Mouse (Mus musculus) gastrocnemius, adult 2 months (tissue): ENCODE measurements at regions not wholly inside any gene's neighbourhood (a gene's known extent, or its start where the extent isn't known, plus 50 kb on each side); places are given as distances from the start of the nearest gene placed in this dataset.
A peak's percentile ranks its signal among the peaks of the same experiment; 100 is the strongest.

Source experiments
- DNase-seq: peaks from one replicate; pipeline ENCODE4 v3.0.0; 2022
- H3K27ac ChIP-seq: fragments of 200-600 bp; 2 replicates; pipeline ENCODE4 v1.8.1; 2022; ENCODE audit warnings: mild to moderate bottlenecking
- H3K4me3 ChIP-seq: fragments of 200-600 bp; 2 replicates; pipeline ENCODE4 v1.8.1; 2022; ENCODE audit warnings: mild to moderate bottlenecking, moderate library complexity
- CTCF ChIP-seq: fragments of 200-600 bp; IDR thresholded peaks from 2 replicates; pipeline ENCODE4 v1.8.1; 2022; ENCODE audit warnings: antibody characterized with exemption, mild to moderate bottlenecking, moderate library complexity
- intact Hi-C: fragments of 180-260 bp; cut with DNase I; formaldehyde crosslinking; loops from one replicate; pipeline ENCODE4 v1.15.1; 2025

GRCm38 (mm10) chr6:116854029-116854428 is 137.3 kb upstream of the Tmem72 start:
- TF ChIP-seq CTCF: no peak
- Histone ChIP-seq H3K27ac (no peak overlapping the region), H3K4me3 (no peak overlapping the region)
- intact Hi-C loops: no loop called here
- DNase-seq: no peak

GRCm38 (mm10) chr6:116856093-116856492 is 139.4 kb upstream of the Tmem72 start:
- TF ChIP-seq CTCF: no peak
- Histone ChIP-seq H3K4me3 (no peak overlapping the region), H3K27ac (no peak overlapping the region)
- no peak for DNase-seq
- intact Hi-C loops: no loop called here

GRCm38 (mm10) chr6:116856917-116857491 is 140.3 kb upstream of the Tmem72 start:
- TF ChIP-seq CTCF: no peak

GRCm38 (mm10) chr6:116863130-116863529 is 146.4 kb upstream of the Tmem72 start:
- Histone ChIP-seq H3K4me3 (no peak overlapping the region), H3K27ac (no peak overlapping the region)
- peak; percentile 1; the same call in 1 of the 2 replicates for TF ChIP-seq CTCF
- DNase-seq: no peak
- intact Hi-C loops: no loop called here

More at GRCm38 (mm10) chr6:116856917-116857491, 140.3 kb upstream of the Tmem72 start:
- no peak for DNase-seq
- Histone ChIP-seq H3K4me3 (no peak overlapping the region), H3K27ac (no peak overlapping the region)
- intact Hi-C loops: no loop called here

- Histone ChIP-seq H3K27ac (no peak overlapping the region), H3K4me3 (no peak overlapping the region)
- no peak for TF ChIP-seq CTCF
- DNase-seq: no peak
- intact Hi-C loops: no loop called here
Measured at GRCm38 (mm10) chr6:116863626-116864025, 146.9 kb upstream of the Tmem72 start.

GRCm38 (mm10) chr6:116893299-116893698 is 176.6 kb upstream of the Tmem72 start:
- TF ChIP-seq CTCF: no peak
- intact Hi-C loops: no loop called here
- DNase-seq: no peak
- Histone ChIP-seq H3K27ac (no peak overlapping the region), H3K4me3 (no peak overlapping the region)

GRCm38 (mm10) chr6:116894252-116894651 is 177.5 kb upstream of the Tmem72 start:
- H3K27ac ChIP-seq: no peak overlapping the region
- no peak for DNase-seq
- intact Hi-C loops: no loop called here
- no peak for TF ChIP-seq CTCF
- H3K4me3 ChIP-seq: no peak overlapping the region

- no peak overlapping the region for H3K27ac ChIP-seq
- H3K4me3 ChIP-seq: no peak overlapping the region
- TF ChIP-seq CTCF: no peak
- intact Hi-C loops: no loop called here
- no peak for DNase-seq
Measured at GRCm38 (mm10) chr6:116895114-116895513, 178.4 kb upstream of the Tmem72 start.

GRCm38 (mm10) chr6:116896132-116896630 is 179.5 kb upstream of the Tmem72 start:
- intact Hi-C loops: no loop called here
- H3K27ac ChIP-seq: no peak overlapping the region
- H3K4me3 ChIP-seq: no peak overlapping the region
- no peak for DNase-seq
- TF ChIP-seq CTCF: no peak

- intact Hi-C loops: no loop called here
- no peak for DNase-seq
- TF ChIP-seq CTCF: no peak
- no peak overlapping the region for H3K4me3 ChIP-seq
- H3K27ac ChIP-seq: no peak overlapping the region
Measured at GRCm38 (mm10) chr6:116901816-116902215, 185.1 kb upstream of the Tmem72 start.

- no peak for DNase-seq
- TF ChIP-seq CTCF: no peak
- intact Hi-C loops: no loop called here
- H3K4me3 ChIP-seq: no peak overlapping the region
- H3K27ac ChIP-seq: no peak overlapping the region
Measured at GRCm38 (mm10) chr6:116902371-116902770, 185.7 kb upstream of the Tmem72 start.

- H3K27ac ChIP-seq: no peak overlapping the region
- intact Hi-C loops: no loop called here
- TF ChIP-seq CTCF: no peak
- H3K4me3 ChIP-seq: no peak overlapping the region
- DNase-seq: no peak
Measured at GRCm38 (mm10) chr6:116906426-116907172, 189.9 kb upstream of the Tmem72 start.

GRCm38 (mm10) chr6:116910607-116911006 is 193.9 kb upstream of the Tmem72 start:
- intact Hi-C loops: no loop called here
- Histone ChIP-seq H3K4me3 (no peak overlapping the region), H3K27ac (no peak overlapping the region)
- no peak for TF ChIP-seq CTCF
- DNase-seq: no peak

- intact Hi-C loops: no loop called here
- H3K4me3 ChIP-seq: no peak overlapping the region
- no peak for TF ChIP-seq CTCF
- H3K27ac ChIP-seq: no peak overlapping the region
- no peak for DNase-seq
Measured at GRCm38 (mm10) chr6:116912161-116912560, 195.4 kb upstream of the Tmem72 start.
